Mouse (Mus musculus): Measurements from ENCODE around the gene Ankrd33b.

- TF ChIP-seq CTCF (IDR thresholded peaks at IDR 0.05; ENCODE audit: low read depth) = no peak
- no peak for TF ChIP-seq EP300 (IDR thresholded peaks at IDR 0.05; ENCODE audit: low read depth)
These were observed 111.8 kb downstream of the Ankrd33b start for GRCm38 (mm10) chr15:31255762-31256161.

Data from liver, postnatal 0 days (tissue).